Mouse (Mus musculus) bone marrow macrophage, adult 2 months (primary cell): ENCODE measurements around the gene Asb5. TPM values are rescaled to one million over a fixed set of nuclear protein-coding genes. Genes with fewer than 3 reads are reported as not detected.

ENCODE experiments used
- H3K27ac ChIP-seq: 2 replicates; pipeline ENCODE4 v1.5.1; 2012; ENCODE audit warnings: low read depth, low read length; ENCODE audit not compliant: insufficient read depth
- H3K4me1 ChIP-seq: 2 replicates; pipeline ENCODE4 v1.6.1; 2012; ENCODE audit warnings: low read length; ENCODE audit not compliant: control insufficient read depth, insufficient read depth
- H3K4me3 ChIP-seq: 2 replicates; pipeline ENCODE4 v1.5.1; 2012; ENCODE audit warnings: mild to moderate bottlenecking, low read length, moderate library complexity; ENCODE audit not compliant: insufficient read depth
- CTCF ChIP-seq: IDR thresholded peaks from 2 replicates; pipeline ENCODE4 v1.5.1; 2012; ENCODE audit warnings: low read depth, mild to moderate bottlenecking, low read length, moderate library complexity
- POLR2A ChIP-seq: IDR thresholded peaks from 2 replicates; pipeline ENCODE4 v1.6.1; 2012; ENCODE audit warnings: mild to moderate bottlenecking, low read depth, low read length, borderline replicate concordance
- polyA plus RNA-seq: library from polyadenylated mRNA; stranded (reverse); fragments of >200 nt; gene quantifications from 2 replicates; pipeline ENCODE4 v1.2.4, GENCODE M21; 2012; ENCODE audit not compliant: missing spikeins, insufficient read depth, insufficient read length

Gene Asb5
- polyA plus RNA-seq, 1 experiment = 0.35 TPM

- TF ChIP-seq POLR2A = no peak
- TF ChIP-seq CTCF = no peak
- Histone ChIP-seq H3K27ac (no peak overlapping the region), H3K4me1 (no peaks in the 10 kb centered on the region), H3K4me3 (no peak overlapping the region)
Measured at GRCm38 (mm10) chr8:54570618-54571609, 41.5 kb downstream of the Asb5 start.

GRCm38 (mm10) chr8:54581436-54581835 lies 52.1 kb downstream of the Asb5 start:
- TF ChIP-seq POLR2A (no peak), CTCF (no peak)
- Histone ChIP-seq H3K4me3 (no peak overlapping the region), H3K27ac (no peak overlapping the region), H3K4me1 (0 out of 2 replicates have a peak, but pooled peaks cover 4% of the 10 kb centered on the region)

DNA sequence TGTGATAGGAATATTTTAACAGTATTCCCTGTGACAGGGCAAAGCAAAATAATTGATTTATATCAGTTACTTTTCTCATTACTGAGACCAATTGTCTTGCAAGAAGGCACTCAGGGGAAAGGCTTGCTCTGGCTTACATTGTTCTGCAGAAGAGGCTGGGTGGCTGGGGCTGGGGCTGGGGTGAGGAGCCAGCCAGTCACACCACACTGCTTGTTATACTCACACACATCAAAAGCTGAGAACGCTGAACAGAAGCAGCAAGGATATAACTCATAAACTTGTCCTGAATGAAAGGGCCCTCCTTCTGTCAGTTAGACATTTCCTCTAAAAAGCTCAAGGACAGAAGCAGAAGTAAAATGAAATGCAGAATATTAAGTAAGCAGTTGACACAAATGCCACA lies 53.5 kb downstream of the Asb5 start:
- TF ChIP-seq CTCF = no peak
- no peak for TF ChIP-seq POLR2A
- Histone ChIP-seq H3K27ac (no peak overlapping the region), H3K4me1 (0 out of 2 replicates have a peak, but pooled peaks cover 2% of the 10 kb centered on the region), H3K4me3 (no peak overlapping the region)

- TF ChIP-seq CTCF (no peak), POLR2A (no peak)
- H3K4me3 ChIP-seq = no peak overlapping the region
- H3K4me1 ChIP-seq = no peaks in the 10 kb centered on the region
- H3K27ac ChIP-seq = no peak overlapping the region
Measured at GRCm38 (mm10) chr8:54594634-54595033, 65.3 kb downstream of the Asb5 start.

GRCm38 (mm10) chr8:54596051-54596450 lies 66.7 kb downstream of the Asb5 start:
- no peak overlapping the region for H3K27ac ChIP-seq
- TF ChIP-seq POLR2A (no peak), CTCF (no peak)
- no peak overlapping the region for H3K4me3 ChIP-seq
- no peaks in the 10 kb centered on the region for H3K4me1 ChIP-seq

DNA sequence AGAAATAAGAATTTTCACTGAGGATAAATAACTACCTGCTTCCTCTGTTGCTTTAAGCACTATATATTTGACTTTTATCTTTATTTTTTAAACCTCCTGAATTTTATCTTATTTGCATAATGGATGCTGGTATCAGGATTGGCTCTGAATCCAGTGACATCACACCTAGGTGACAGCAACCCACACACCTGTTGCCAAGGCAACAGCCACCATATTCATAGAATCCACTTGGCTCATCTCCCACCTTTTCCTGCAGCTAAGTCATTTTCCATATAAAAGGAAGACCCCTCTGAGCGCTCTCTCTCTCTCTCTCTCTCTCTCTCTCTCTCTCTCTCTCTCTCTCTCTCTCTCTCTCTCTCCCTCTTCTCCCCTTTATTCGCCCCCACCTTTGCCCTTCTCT lies 67.6 kb downstream of the Asb5 start:
- no peak for TF ChIP-seq POLR2A
- TF ChIP-seq CTCF = no peak

DNA sequence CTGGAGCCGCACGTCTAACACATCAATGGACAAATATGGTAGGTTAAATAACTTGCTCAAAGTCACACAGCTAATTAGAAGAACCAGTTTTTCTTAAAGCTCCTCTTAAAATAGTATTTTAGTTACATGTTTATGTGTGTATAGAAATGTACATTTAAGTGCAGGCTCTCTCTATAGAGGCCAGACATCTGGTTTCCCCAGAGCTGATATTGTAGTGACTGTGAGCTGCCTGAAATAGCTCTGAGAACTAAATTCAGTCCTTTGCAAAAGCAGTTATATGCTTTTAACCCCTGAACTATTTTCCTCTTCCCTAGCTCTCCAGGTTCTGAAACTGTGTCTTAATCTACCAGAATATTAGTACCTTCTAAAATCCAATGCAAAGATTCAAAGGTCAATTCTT lies 68.0 kb downstream of the Asb5 start:
- H3K4me3 ChIP-seq = no peak overlapping the region
- TF ChIP-seq POLR2A (no peak), CTCF (no peak)
- H3K27ac ChIP-seq = no peak overlapping the region
- no peaks in the 10 kb centered on the region for H3K4me1 ChIP-seq

More for the DNA sequence above, 67.6 kb downstream of the Asb5 start:
- no peak overlapping the region for H3K27ac ChIP-seq
- no peak overlapping the region for H3K4me3 ChIP-seq
- H3K4me1 ChIP-seq = no peaks in the 10 kb centered on the region

GRCm38 (mm10) chr8:54600671-54601251 lies 71.4 kb downstream of the Asb5 start, which contains the start of gene Spata4:
Gene Spata4 (plus strand): TSS chr8:54600781.
- no peak for TF ChIP-seq POLR2A
- TF ChIP-seq CTCF = no peak
- H3K4me3 ChIP-seq = no peak within 1 kb of the TSS

GRCm38 (mm10) chr8:54603440-54603839 lies 74.1 kb downstream of the Asb5 start:
- H3K27ac ChIP-seq = no peak overlapping the region
- TF ChIP-seq POLR2A = no peak
- TF ChIP-seq CTCF = no peak
- no peak overlapping the region for H3K4me3 ChIP-seq
- H3K4me1 ChIP-seq = no peaks in the 10 kb centered on the region

More at GRCm38 (mm10) chr8:54600671-54601251, 71.4 kb downstream of the Asb5 start, which contains the start of gene Spata4:
- Histone ChIP-seq H3K27ac (no peak within 1 kb of the TSS), H3K4me1 (no peaks in the 10 kb centered on the region)

- no peak overlapping the region for H3K4me3 ChIP-seq
- no peak overlapping the region for H3K27ac ChIP-seq
- TF ChIP-seq CTCF (no peak), POLR2A (no peak)
- peaks cover 3% of the 10 kb centered on the region; the same call in 1 of the 2 replicates for H3K4me1 ChIP-seq
Measured at GRCm38 (mm10) chr8:54609336-54609735, 80.0 kb downstream of the Asb5 start.
